Mouse (Mus musculus): ENCODE results near the gene Zbtb16.

Zbtb16 gene

GRCm38 (mm10) chr9:48696731-48697469, 139.1 kb downstream of the Zbtb16 start:
- DNase-seq = no peak

DNA sequence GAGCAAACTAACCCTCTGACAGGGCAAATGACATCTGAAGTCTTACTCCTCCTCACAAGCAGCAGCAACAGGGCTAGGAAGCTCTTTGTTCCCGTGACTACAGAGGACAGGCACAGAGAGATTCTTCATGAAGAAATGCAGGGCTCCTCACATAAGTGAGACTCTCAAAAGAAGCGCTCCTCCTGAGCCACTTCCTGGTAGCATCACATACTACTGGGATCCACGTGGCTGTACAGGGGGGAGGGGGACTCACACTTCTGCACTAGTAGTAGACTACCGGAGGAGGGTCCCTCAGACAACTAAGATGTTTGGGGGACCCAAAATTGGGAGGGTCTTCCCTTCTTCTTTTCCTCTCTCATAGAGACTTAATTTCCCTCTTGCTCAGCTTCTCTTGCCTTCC, 139.7 kb downstream of the Zbtb16 start:
- no peak for DNase-seq

GRCm38 (mm10) chr9:48695796-48696195, 140.2 kb downstream of the Zbtb16 start:
- DNase-seq = no peak

DNA sequence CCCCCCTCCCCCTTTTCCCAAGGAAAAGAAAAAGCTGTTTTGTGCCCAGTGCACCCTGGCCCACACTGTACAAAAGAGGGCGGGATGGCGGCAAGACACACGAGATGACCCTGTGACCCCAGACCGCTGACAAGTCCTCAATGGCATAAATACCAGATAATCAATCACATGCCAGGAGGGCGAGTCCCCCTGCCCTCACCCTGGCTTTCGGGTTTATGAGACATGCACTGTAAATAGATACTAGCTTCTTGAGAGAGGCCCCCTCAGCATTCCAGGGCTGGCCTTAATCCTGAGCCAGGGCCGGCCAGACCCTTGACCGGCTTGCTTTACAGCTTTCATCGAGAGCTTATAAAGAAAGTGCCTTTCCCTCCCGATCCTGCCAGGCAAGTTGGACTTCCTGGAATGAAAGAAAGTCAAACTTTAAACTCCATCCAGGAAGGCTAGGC, 141.4 kb downstream of the Zbtb16 start:
- DNase-seq = no peak

GRCm38 (mm10) chr9:48693696-48694095, 142.3 kb downstream of the Zbtb16 start:
- no peak for DNase-seq

DNA sequence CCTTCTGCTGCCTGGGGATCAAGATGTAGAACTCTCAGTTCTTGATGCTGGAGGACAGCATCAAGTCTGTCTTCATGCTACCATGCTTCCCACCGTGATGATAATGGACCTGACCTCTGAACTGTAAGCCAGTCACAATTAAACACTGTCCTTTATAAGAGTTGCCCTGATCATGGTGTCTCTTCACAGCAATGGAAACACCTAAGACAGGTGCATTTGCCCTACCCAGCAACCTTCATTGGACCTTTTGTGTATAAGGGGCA, 146.4 kb downstream of the Zbtb16 start:
- no peak for DNase-seq

- no peak for DNase-seq
These were observed 146.9 kb downstream of the Zbtb16 start for GRCm38 (mm10) chr9:48688859-48689717.

DNA sequence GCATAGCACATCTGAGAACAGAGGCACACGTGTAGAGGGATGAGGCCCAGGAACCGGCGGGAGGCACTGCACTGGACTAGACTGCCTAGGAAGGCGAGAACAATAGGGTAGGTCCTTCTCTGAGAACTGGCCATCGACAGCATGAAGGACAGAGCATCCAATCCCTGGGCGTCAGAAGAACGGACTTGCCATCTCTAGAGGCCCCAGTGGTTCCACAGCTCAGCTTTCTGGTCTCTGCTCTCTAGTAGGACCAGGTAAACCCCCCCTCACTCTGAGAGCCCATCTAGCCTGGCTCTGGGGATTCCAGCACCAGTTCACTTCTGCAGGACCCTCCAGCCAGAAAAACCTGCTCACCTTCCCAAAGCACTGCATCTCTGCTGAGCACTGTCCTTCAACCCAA, 148.1 kb downstream of the Zbtb16 start:
- DNase-seq = no peak

DNA sequence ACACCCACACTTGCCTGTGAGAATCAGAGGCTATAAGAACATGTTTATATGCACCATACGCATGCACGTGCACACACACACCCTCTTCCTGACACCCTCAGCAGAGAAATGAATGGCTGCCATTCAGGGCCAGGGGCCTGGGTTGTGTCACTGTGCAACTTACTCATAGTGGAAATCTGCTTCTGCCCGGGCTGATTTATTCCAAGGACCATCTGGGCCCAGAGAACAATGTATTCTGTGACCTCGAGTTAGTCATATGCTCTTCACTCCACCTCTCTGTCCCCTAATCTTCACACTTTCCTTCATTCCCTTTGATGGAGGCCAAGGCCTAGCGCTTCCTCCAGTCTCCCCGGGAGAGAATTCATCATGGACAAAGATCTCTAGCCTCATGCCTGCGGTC, 150.3 kb downstream of the Zbtb16 start:
- DNase-seq = no peak

- DNase-seq = no peak
These were observed 151.9 kb downstream of the Zbtb16 start for GRCm38 (mm10) chr9:48684144-48684543.

- DNase-seq = no peak
These were observed 154.8 kb downstream of the Zbtb16 start for GRCm38 (mm10) chr9:48681193-48681592.

DNA sequence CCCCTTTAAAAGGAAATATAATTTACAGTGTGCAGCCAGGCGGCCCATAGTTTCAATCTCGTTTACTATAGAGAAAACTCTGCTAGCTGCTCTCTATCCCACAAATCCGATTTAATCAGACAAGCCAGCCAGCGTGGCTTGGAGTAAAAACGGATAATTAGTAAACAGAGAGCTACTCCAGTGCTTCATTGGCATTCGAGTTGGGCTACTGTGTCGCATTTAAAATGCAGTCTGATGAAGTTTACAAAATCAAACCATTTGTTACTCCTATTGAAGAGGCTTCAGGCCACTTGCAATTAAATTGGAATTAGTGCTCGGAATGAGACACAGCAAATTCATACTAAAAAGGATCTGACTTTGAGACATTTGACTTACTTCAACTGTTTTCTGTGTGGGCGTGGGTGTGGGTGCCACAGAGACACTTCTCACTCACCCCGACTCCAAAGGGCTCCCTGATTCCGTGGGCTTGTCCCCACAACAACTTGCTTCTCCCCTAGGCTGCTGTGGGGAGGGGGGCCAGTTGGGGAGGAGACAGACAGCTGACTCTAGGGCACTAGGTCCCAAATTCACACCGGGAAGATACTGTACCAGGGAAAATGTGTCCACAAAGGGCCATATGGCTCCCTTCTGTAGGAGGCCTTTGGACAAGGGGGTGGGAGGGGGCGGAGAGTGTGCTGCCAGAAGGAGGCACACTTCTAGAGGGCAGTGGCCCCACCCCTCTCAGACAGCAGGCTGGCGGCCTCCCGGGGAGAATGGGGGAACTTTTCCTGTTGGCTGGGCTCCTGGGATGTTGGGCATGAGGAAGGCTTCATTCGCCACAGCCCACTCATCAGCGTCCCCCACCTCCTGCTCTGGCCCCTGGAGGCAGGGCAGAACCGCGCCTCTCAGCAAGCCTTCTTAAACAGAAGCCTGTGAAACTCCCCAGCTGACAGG, 157.3 kb downstream of the Zbtb16 start:
- DNase-seq = peak in 1 of 2 experiments; percentile 70

DNA sequence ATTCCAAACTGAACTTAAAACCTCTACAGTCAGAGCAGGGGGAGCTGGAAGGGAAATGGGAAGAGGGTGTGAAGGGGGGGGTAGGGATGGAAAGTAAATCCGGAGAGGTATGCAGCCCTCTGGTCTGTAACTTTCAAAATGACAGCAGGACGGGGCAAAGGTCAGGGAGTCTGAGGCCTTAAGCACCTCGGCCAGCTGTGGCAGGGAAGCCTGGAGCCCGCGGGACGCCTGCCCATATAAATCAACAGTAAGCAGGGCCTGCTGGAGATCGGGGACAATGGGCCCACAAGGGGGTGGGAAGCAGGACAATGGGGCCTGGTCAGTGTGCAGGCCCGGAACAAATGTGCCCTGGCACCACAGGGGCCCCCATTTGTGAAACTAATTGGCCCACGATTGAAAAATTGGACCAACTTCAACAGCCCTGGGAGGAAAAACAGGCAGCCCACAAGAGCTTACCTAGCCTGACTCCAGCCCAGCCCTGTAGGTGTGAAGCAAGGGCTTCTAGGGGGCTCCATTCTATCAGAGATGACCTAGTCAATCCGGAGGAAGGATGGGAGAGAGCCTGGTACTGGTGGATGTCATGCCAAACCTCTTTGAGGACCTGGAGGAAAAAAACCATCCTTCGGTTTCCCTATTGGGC, 160.8 kb downstream of the Zbtb16 start:
- DNase-seq = peak; percentile 59 to 83

GRCm38 (mm10) chr9:48674359-48675015, 161.5 kb downstream of the Zbtb16 start:
- DNase-seq = peak; percentile 50 to 81

- no peak for DNase-seq
These were observed 162.2 kb downstream of the Zbtb16 start for GRCm38 (mm10) chr9:48673804-48674203.

- DNase-seq = no peak
These were observed 162.8 kb downstream of the Zbtb16 start for GRCm38 (mm10) chr9:48673213-48673612.

- no peak for DNase-seq
These were observed 164.2 kb downstream of the Zbtb16 start for GRCm38 (mm10) chr9:48671841-48672240.

DNA sequence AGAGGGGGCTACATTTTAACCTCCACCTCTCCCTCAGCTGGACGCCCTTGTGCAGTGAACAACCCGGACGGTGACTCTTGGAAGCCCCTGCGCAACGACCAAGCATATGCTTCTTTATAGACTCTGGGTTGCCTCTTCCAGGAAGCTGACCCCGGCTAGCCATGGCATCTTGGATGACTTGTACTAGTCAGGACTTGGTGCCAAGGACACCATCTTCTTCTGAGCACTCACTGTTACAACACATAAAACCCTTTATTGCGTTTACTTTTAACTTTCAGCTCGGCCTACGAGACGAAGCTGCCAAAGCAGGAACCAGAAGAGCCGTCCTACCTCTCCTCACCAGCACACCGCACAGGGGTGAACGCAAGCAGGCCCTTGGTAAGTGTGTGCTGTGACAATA, 165.9 kb downstream of the Zbtb16 start:
- DNase-seq = no peak

DNA sequence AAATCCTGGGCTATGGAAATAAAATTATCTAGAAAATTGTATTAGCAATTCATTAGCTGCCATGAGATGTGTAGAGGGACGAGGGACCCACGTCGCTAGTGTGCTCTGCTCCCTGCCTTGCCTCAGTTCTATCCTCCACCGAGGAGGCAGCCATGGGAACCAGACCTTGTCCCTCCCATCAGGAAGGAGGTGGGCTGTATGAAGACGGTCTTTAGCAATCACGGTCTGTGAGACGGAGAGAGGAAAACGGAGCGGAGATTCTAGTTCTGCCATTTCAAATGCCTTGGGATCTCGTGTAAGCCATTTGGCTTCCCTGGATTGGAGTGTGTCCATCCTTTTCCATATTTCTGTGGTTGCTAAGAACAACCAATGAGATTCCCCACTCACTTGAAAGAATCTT, 166.3 kb downstream of the Zbtb16 start:
- DNase-seq = no peak

GRCm38 (mm10) chr9:48666702-48667101, 169.3 kb downstream of the Zbtb16 start:
- no peak for DNase-seq

DNA sequence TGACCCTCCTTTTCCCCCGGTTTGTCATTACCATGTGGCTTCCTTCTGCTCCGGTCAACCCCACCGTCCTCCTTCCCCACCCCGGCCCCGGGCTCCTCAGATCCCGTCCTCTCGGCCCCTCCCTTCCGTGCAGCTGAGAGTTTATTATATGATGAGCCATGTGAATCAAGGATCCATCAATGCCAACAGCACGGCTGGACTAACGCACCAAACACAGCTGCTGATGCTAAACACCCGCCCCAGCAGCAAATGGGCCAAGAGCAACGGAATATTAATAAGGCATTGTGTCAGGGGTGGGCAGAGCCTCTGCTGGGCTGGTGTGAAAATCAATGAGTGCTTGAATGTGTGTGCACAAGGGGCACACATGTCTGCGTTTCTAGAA, 173.0 kb downstream of the Zbtb16 start:
- DNase-seq = no peak

GRCm38 (mm10) chr9:48662361-48663051, 173.5 kb downstream of the Zbtb16 start:
- DNase-seq = no peak
